Mouse (Mus musculus): ENCODE results near the gene Ctla2b.

GRCm38 (mm10) chr13:60848241-60849120 is 48.8 kb downstream of the Ctla2b start:
- TF ChIP-seq CTCF (IDR thresholded peaks at IDR 0.05; ENCODE audit: low read depth, low read length) = no peak
- TF ChIP-seq POLR2A (IDR thresholded peaks at IDR 0.05; ENCODE audit: insufficient read depth, low read length) = no peak
- no peak for TF ChIP-seq EP300 (IDR thresholded peaks at IDR 0.05; ENCODE audit: insufficient read depth, low read depth, low read length)

All from ES-Bruce4 (cell line).